Mouse (Mus musculus) brain, adult 2 months (tissue): ENCODE data around the gene March6.

Experiments used
- DNase-seq: peaks from one replicate; pipeline ENCODE4 v3.0.0; 2011; ENCODE audit warnings: low read depth, low spot score

The March6 gene

DNA sequence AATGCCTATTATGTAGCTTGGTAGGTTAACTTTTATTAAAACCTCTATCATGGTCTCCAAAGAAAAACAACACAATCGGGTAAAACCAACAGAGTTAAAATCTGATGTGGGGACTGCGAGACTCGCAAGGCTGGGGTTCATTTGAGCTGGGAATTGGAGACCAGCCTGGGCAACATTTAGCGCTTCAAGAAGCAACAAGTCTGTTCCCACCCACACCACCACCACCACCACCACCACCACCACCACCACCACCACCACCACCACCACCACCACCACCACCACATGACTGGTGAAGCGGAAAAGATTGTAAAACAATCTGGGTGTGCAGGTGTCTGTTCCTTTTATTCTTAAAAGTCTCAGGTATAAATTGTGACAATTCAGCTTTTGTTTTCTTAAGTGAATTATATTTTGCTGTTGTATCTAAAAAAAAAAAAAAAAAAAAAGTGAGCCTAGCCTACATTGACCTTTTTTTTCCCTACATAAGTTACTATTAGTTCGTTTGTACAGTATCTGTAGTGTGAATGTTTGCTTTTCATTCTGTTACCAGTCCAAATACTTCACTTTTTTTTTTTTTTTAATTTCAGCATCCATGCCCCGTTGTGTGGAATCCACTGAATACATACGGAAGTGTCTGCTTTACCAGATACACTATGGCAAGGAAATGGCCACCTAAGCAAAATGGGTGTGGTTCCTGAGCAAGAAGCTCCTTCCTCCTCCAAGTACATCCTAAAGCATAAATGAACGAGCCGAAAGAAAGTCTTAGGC is 76.6 kb downstream of the March6 start:
- DNase-seq = no peak

DNA sequence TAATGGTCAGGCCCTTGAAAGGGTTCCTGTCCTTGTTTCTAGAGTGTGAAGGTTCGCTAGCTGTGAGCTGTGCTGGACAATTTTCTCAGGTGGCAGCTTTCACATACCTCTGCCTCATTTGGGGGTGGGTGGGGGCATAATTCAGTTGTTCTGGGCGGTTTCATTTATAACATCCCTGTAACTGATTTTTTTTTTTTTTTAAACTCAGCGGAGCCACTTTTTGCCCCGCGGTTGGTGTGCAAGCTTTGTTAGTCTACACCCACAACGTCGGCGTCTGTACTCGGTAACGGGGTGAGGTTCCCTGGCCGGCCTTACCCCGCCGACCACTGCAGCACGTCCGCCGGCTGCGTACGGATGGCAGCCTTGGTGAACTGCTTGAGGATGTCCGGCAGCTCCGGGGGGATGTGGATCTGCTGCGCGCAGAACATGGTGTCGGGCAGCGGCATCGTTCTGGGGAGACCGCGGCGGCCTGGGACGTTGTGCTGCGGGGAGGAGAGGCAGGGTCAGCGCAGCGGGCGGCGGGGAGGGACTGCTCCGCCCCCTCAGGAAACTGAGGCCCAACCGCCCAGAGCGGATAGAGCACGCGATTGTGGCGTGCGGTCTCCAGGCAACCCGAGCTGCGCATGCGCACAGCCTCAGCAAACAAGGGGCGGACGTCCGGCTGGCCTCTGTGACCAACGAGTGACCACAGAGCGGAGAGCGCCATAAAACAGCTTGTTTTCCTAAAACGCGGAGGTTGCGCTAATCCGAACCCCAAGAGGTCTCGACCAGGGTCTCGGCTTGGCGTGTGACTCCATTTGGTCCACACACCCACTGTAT is 77.5 kb downstream of the March6 start, which contains the start of gene Ropn1l:
Gene Ropn1l, minus strand, starts transcription at position 640 of the 819 bp plus-strand sequence.
- peak; percentile 94 for DNase-seq

DNA sequence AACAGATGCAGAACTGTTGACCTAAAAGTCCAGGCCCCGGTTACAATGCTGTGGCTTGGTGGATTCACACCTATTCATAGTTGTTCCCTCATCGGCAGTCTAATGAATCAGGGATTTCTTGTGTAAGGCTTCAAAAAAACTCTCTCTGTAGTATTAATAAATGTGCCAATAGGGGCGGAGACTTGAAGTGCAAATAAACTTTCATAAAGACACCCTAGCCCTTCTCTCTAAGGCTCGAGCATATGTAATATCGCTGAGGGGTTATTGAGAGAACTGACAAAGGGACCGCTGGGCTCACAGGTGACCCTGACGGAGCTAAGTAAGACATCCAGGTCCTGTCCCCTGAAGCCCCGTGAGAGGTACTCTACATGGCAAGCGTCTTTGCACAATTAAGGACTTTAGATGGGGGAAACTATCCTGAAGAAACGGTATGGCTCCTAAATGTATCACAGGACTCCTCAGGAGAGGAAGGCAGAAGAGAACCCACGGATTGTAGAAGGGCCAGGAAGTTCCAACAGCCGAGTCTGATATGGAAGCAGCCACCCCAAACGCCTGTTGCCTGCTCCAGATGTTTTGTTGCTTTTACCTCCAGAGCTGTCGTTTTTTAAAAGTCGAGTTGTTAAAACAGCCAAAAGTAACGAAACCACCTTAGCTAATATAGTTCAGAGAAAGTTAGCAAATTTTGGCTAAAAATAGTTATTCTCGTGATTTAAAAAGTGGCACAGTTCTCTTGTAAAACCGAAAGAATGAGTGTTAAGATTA is 78.3 kb downstream of the March6 start:
- DNase-seq = no peak

DNA sequence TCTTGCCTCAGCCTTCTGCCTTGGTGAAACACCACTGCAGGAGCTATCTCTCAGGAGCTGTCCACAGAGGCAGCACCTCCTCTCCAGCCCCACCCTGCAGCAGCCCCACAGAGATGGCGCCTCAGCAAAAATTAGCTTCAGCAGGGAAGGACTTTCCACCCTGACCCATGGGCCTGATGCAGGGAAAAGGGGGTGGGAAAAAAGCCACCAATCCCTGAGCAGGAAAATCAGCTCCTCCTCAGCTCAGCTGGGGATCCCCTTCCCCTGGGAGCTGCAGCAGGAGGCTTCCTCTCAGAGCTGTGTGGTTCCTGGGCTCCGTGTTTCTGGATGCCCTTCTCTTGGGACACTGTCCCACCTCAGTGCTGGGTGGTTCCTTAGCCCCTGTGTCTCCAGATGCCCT is 81.1 kb downstream of the March6 start:
- no peak for DNase-seq

DNA sequence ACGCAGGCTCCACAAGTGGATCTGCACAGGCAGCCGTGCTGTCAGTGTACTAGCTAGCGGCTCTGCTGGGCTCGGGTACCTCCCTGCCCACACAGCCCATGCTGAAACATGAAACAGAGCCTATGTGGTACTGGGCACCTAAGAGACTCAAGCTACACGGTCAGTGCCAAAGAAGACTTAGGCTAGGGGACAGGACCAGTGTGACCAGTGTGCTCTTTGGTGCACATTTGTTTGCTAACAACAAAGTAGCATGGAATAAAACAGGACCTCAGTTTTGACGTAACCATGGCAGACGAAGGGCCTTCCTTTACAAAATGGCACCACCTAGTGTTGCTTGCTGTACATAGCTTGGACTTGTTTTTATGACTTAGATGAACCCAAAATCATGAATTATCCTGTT is 83.7 kb downstream of the March6 start:
- peak; percentile 89 for DNase-seq

DNA sequence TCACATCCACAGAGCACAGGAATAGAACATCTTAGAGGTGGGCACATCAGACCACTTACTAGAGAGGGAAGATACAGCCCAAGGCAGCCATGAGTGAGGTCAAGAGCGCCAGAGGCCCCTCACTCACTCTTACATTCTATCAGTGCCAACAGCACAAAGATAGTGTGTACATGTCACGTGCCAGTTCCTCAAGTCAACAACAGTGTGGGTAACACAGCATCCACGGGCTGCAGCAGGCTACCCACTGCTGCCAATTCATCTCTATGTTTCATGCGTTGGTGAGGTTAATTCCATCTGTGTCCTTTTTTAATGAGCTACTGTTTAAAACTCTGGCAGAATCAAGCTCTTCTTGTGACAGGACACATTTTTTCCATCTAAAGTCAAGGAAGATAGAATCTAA is 88.2 kb downstream of the March6 start:
- peak; percentile 46 for DNase-seq

DNA sequence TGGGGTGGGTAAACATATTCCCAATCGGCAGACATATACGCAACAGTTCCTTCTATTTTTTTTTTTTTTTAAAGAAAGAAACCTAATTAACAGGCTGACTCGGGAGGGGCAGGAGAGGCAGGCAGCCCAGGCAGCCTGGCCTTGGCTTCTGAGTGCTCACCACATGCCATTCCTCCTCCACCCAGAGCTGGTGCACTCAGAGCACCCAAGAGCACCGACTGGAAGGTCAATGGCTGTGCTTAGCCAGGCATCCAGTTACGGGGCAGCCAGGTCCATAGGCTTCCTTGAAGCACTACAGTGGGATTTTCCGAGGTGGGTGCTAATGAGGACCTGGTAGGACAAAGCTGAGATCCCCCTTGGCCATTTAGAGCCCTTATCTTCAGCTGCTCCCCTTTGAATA is 88.9 kb downstream of the March6 start:
- no peak for DNase-seq

DNA sequence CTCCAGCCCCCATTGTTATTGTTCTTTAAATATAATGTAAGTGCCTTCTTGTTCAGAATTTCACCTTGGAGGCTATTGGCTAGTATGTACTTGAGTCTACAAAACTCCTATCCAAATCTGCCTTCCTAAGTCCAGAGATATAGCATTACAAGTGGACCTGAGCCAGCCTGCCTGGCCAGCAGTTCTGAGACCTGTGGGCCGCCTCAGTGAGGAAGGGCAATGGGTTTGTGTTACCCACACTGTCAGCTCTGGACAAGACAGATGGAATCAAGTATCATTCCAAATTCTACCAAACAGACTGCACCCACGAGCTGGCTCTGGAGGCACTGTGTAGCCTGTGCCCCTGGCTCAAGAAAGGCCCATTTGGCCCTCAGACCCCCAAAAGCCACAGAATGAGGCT is 94.0 kb downstream of the March6 start:
- DNase-seq = no peak

DNA sequence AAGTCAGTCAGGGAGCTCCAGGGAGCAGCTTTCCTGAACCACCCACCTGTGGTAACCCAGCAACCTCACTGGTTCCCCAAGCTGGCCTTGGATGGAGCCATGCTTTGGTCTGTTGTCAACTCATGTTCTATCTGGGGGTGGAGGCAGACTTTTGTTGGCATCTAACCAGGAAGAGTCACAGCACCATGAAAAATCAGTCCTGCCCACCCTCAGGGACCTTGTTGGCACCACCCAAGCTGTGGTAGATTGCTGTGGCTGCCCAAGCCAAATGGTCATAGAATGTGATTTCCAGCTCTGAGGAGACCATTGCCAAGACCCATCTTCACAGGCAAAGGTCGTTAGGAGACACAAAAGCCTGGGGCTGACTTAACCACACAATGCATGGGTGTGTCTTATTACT is 94.8 kb downstream of the March6 start:
- no peak for DNase-seq

DNA sequence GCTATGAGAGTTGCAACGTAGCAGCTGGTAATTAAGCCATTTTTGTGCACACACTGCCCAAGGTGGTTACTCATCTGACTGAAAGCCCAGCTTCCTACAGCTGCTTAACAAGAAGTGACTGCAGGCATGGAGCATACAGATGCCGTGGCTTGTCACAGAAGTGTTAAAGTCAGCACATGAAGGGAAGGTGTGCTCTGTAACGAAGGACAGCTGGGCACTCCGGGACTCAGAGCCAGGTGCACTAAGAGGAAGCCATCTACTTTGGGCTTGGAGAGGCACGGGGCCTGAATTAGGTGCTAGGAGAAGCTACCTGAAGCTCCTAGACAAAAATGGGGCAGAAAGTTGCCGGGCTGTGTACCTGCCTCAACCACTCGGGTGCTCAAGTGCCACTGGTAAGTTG is 97.1 kb downstream of the March6 start:
- peak; percentile 21 for DNase-seq

DNA sequence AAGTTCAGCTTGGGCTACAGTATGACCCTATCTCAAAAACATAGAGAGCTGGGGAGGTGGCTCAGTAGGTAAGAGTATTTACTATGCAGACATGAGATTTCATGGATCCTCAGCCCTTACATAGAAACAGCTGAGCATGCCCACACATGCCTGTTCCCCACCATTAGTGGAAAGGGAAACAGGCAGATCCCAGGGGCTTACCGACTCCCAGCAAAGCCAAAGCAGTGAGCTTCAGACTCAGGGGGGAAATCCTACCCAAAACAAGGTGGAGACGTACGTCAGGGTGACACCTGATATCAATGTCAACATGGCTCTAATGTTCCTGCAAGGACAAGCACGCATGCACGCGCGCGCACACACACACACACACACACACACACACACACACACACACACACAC is 99.0 kb downstream of the March6 start:
- DNase-seq = no peak

DNA sequence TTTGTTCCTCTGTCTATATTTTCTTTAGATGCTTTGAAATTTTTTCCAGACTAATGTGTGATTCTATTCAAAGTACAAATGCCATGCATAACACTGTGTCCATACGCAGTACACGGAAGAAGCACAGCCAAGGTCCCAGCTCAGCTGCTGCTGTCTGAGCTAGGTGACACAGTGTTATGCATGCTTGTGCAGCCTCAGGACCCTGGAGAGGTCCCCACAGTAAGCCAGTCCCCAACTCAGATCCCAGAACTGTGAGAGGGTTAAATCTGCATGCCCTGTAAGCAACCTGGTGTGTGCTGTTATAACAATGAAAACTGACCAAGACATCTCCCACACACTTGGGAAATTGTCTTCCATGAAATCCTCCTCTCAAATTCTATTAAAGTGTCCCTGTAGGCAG is 100.8 kb downstream of the March6 start:
- no peak for DNase-seq

DNA sequence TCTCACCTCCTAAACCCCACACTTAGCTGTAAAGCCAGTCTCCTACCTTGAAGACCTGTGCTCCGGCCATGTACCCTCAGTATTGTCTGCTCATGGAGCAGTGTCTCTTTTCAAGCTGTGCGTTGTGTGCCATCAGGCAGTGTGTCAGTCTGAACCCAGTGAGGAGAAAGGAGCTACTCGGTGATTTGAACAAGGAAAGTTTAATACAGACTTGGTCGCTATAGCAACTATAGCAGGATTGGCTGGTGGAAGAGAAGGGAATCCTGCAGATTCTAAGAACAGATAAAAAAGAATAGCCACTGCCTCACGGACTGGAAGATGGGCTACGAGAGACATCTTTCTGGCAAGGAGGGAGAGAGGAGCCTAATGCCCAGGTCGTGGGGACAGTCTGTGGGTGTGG is 101.4 kb downstream of the March6 start:
- peak; percentile 32 for DNase-seq

DNA sequence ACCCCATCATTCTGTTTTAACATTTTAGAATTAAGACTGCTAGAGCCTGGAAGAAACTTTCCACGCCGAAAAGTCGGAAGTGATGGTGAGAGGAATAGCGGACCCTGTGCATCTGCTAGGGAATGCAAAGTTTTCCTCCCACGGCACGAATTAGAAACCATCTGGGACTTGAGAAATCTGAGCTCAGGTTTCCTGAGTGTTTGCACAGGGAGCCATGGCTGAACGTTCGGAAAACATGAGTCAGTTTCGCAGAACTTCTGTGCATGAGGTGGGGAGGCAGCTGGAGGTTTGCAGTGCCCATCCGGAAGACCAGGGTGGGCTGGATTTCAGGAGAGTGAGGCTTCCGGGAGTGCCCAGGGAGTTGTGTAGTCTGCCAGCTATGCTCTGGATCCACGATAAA is 102.3 kb downstream of the March6 start:
- peak; percentile 94 for DNase-seq

DNA sequence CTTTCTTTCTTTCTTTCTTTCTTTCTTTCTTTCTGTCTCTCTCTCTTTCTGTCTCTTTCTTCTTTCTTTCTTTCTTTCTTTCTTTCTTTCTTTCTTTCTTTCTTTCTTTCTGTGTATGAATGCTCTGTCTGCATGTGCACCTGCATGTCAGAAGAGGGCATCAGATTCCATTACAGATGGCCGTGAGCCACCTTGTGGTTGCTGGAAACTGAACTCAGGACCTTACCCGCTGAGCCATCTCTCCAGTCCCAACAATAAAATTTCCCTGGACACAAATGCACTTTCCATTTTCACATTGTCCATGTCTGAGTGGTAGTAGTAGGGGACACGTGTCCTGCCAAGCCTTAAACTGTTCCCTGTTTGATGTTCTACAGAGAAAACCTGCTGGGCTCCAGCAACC is 103.5 kb downstream of the March6 start:
- no peak for DNase-seq

DNA sequence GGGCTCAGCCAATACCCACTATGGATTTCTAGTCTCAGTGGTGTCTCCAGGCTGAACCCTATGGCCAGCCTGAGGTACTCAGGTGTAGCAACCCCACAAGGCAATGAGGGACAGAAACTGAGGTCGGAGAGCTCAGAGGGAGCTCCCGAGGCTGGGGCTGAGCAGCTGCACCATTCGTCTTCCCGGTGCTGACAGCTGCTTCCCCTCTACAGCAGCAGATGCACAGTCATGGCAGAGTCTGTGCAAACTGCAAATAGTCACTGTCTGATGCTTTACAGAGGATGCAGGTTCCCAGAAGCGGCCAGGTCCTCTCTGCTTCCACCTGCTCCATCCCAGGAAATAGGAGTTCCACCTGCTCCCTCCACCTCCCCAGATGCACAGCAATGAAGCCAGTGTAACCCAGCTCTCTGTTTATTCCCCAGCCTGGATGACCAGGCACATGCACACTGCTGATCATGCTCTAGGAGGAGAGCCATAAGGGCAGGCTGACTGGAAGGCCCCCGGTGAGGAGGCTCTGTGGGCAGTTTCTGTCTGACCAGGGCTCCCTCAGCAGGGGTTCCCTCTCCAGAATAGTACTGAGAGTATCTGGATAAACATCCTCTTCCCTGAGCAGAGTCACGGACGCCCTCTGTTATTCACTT is 104.7 kb downstream of the March6 start:
- peak; percentile 68 for DNase-seq

DNA sequence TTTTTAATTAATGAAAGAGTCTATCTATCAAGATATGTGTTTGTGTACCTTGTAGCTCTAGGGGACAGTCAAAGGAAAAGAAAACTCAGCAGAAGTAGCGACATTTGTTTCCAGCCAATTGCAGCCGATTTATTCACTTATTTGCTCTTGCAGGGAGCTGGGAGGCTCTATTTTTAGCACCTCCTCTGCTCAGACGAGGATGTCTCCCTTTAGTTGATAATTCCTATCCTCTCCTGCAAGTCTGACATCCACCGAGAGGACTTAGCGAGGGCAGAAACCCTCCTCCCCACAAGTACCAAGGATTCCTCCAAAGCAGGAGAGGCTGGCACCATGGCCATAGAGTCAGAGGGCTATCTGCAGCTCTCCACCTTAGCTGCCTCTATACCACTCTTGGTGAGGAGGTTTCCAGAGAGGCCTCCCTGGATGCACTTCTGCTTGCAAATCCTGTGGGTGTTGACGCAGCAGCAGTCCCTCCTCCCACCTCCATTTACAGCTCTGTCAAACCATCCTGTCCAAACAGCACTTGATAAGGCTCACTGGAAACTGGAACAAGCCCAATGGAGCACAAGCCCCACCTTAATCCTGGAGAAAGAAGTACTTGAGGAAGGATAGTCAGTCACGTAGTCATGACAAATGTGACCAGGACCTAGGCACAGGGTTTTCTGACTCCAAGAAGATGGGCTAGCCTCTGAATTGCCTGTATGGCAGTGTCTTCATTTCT is 108.0 kb downstream of the March6 start:
- DNase-seq = peak; percentile 88

DNA sequence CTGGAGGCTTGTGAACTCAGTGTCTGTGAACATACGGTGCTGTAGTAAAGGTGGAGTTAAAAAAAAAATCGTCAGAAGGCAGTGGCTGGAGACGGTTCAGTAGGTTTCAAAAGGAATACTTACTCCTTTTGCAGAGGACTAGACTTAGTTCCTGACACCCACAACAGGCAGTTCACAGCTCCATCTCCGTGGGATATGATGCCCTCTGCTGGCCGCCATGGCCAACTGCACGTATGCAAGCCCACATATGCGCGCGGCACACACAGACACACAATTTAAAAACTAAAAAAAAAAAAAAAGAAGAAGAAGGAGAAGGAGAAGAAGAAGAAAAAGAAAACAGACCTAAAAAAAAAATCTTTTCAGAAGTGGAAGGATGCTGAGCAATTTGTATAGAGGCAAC is 111.8 kb downstream of the March6 start:
- DNase-seq = peak; percentile 52

DNA sequence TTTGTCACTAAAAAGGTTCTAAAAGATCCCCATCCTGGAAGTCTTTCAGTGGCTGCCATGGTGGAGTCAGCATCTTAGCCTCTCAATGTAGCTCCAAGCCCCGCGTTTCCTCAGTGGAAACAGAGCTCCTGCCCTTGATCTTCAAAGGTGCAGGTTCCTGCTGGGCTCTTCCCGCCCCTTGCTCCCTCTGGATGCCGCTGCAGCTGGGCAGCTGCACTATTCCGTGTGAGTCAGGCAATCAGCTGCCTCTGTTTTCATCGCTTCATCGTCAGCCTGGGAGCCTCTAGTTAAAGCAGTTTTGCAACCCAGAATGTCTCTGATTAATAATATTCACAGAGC is 112.2 kb downstream of the March6 start:
- peak; percentile 62 for DNase-seq

DNA sequence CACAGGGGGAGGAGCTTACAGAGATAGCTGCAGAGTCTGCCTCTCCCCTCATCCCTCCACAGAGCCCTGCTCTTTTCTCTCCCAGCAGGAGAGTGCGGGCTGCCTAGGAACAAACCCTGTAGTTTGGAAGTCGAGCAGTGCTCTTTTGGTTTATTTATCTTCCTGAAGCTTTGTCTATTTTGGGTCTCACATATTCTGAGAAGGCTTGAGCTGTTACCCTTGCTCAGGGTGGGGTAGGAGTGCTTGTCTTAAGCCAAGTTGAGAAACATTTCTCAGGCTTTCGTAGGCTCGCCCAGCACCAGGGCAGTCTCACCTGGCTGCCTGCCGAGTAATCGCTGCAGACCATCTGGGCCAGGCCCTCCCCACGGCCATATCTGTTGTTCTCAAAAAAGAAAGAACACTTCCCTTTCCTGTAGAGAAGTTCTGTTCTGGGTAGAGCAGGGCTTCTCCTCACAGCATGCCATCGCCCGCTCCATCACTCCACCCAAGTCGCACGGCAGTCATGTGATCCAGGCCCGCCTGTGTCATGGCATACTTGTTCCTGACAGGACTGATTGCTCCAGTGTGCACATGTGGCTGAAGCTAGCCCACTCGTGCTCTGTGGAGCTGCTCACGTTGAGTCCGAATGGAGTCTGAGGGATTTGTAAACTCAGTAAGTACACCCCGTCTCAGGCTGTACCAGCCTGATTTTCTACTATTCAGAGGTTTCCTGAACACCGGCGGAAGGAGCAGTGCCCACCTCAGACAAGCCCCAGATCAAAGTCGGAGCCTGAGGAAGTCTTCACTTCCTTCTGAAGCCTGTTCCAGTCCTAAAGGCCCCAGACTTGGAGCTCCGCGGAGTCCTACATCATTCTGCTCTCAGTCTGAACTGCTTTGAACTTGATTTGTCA is 112.8 kb downstream of the March6 start:
- DNase-seq = peak; percentile 90
